Mouse (Mus musculus): ENCODE data around the gene Tmprss9.
A peak's percentile ranks its signal among the peaks of the same experiment; 100 is the strongest.

Gene Tmprss9

GRCm38 (mm10) chr10:80917779-80918434 is 46.3 kb downstream of the Tmprss9 start, which contains the start of gene Lmnb2:
Lmnb2 (minus strand) TSS chr10:80918245.
- peak; percentile 79 for DNase-seq

GRCm38 (mm10) chr10:80921923-80922322 is 50.3 kb downstream of the Tmprss9 start:
- DNase-seq, result no peak

GRCm38 (mm10) chr10:80925472-80925871 is 53.8 kb downstream of the Tmprss9 start:
- no peak for DNase-seq

- peak; percentile 94 for DNase-seq
Measured at GRCm38 (mm10) chr10:80928586-80929298, 57.1 kb downstream of the Tmprss9 start.

- peak; percentile 97 for DNase-seq
Measured at GRCm38 (mm10) chr10:80929299-80930226, 57.9 kb downstream of the Tmprss9 start, which contains the start of gene Gadd45b. Gadd45b (plus strand) TSS chr10:80930073.

GRCm38 (mm10) chr10:80930361-80931152 is 58.9 kb downstream of the Tmprss9 start:
- DNase-seq, result no peak

- no peak for DNase-seq
Measured at GRCm38 (mm10) chr10:80931153-80931671, 59.6 kb downstream of the Tmprss9 start.

GRCm38 (mm10) chr10:80931695-80932094 is 60.0 kb downstream of the Tmprss9 start:
- no peak for DNase-seq

- DNase-seq, result peak; percentile 59
Measured at GRCm38 (mm10) chr10:80932206-80932605, 60.6 kb downstream of the Tmprss9 start.

GRCm38 (mm10) chr10:80932700-80933420 is 61.2 kb downstream of the Tmprss9 start:
- no peak for DNase-seq

GRCm38 (mm10) chr10:80933421-80933979 is 61.9 kb downstream of the Tmprss9 start:
- DNase-seq, result no peak

- no peak for DNase-seq
Measured at GRCm38 (mm10) chr10:80934136-80934985, 62.7 kb downstream of the Tmprss9 start.

GRCm38 (mm10) chr10:80935241-80935640 is 63.6 kb downstream of the Tmprss9 start:
- no peak for DNase-seq

- no peak for DNase-seq
Measured at GRCm38 (mm10) chr10:80935698-80936097, 64.0 kb downstream of the Tmprss9 start.

GRCm38 (mm10) chr10:80936135-80936809 is 64.6 kb downstream of the Tmprss9 start:
- peak; percentile 63 for DNase-seq

GRCm38 (mm10) chr10:80936810-80937164 is 65.1 kb downstream of the Tmprss9 start:
- no peak for DNase-seq

- no peak for DNase-seq
Measured at GRCm38 (mm10) chr10:80937646-80938045, 66.0 kb downstream of the Tmprss9 start.

- DNase-seq, result no peak
Measured at GRCm38 (mm10) chr10:80938831-80939550, 67.3 kb downstream of the Tmprss9 start.

- peak; percentile 73 for DNase-seq
Measured at GRCm38 (mm10) chr10:80939671-80940070, 68.0 kb downstream of the Tmprss9 start.
